Mouse (Mus musculus) urinary bladder, postnatal 4 days (tissue): ENCODE data around the gene Fmo5.

Experiments used
- DNase-seq, 2 experiments: peaks; one replicate each; pipeline ENCODE4 v3.0.0; 2021 to 2022; ENCODE audit warnings: low spot score in 2 of 2

Fmo5 gene

DNA sequence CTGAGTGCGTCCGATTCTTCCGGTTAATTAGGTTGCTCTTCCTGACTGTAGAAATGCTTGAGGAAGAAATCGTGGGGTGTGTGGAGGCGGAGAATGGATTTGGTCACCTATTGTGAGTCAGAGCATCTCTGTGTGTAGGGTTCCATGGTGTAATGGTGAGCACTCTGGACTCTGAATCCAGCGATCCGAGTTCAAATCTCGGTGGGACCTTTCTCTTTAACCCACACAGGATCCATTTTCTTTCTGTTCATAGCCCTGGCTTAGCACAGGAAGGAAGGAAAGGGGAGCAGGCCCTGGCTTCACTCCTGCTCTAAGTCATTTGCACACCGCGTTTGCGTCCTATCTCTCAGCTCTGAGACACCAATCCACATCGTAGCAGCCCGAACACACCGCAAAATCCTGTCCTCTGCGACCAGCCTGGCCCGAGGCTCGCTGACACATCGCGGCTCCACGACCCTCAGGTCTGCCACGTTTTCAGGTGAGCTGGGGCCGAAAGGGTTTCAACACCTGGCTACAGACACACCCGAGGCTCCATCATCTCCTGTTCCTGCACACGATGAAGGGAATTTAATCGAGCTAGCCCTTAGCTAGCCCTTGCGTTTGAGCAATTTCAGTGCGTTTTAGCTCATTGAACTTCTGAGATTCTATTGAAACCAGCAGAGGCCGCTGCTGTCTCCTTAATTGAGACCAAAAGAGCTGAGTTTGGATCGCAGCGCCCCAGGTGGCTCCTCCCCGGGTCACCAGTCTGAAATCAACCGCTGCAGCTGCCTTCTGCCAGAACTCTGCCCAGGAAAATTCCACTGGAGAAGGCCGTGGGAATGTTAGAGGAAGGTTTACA is 52.9 kb downstream of the Fmo5 start:
- DNase-seq: peak; percentile 46 to 72

DNA sequence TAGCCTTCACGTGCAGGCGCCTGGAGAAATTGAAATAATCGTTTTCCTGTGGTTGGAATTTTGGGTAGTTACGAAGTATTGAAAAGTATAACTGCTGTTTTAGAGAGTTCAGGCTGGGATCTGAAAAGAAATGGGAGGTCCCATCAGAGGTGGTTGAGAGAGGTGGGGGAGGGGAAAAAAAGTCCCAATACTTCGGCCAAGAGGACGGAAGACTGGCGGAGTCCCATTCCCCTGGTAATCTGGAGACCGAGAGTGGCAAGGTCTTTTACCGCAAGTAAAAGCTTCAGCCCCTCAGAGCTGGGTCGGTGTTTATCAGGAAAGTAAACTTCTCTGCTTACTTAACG is 53.5 kb downstream of the Fmo5 start:
- no peak for DNase-seq

DNA sequence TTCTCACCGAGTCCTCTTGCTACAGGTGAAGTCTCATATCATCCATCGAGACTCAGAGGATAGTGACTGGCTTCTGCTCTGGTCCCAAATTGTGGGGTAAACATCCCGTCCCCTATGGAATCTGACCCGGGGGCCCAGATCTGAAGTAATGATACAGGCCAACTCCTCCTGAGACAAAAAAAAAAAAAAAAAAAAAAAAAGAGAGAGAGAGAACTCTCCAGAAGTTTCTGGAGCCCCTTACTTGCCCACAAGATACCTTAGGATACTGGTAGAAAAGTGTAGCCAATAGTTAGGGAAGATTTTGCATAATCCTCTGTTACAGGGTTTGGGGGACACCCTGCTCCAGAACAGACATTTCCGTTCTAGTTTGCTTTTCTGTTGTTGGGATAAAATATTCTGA is 54.0 kb downstream of the Fmo5 start:
- DNase-seq: no peak

DNA sequence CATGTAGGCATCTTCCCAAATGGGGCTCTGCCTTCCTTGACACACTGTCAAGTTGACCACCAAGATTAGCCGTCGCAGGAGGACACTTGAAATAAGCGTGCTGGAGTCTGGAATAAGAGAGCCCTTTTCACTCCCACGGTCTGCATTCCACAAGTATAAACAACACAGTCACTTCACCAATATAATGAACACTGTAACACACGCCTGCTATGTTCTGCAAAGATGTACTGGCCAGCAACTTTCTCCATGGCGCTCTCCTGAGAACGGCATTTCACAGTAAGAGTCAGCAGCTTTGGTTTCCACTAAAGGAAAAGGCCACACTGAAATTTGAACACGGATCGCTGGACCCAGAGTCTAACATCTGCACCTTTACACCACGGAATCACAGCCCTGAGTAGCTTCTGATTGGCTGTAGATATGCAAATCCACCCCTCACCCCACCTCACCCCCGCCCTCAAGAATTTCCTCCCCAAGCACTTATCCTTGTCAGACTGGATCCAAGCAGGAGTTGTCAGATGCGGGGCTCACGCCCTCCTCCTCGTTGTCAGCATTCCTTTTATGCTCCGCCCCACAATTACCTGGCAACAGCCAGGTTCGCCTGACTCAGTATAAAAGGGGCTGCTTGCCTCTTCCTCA is 55.1 kb downstream of the Fmo5 start:
- DNase-seq: no peak

GRCm38 (mm10) chr3:97686372-97687117 is 57.9 kb downstream of the Fmo5 start:
- no peak for DNase-seq

GRCm38 (mm10) chr3:97689289-97689688 is 60.7 kb downstream of the Fmo5 start:
- no peak for DNase-seq

- DNase-seq: no peak
Observed at GRCm38 (mm10) chr3:97690590-97690989, 62.0 kb downstream of the Fmo5 start.

DNA sequence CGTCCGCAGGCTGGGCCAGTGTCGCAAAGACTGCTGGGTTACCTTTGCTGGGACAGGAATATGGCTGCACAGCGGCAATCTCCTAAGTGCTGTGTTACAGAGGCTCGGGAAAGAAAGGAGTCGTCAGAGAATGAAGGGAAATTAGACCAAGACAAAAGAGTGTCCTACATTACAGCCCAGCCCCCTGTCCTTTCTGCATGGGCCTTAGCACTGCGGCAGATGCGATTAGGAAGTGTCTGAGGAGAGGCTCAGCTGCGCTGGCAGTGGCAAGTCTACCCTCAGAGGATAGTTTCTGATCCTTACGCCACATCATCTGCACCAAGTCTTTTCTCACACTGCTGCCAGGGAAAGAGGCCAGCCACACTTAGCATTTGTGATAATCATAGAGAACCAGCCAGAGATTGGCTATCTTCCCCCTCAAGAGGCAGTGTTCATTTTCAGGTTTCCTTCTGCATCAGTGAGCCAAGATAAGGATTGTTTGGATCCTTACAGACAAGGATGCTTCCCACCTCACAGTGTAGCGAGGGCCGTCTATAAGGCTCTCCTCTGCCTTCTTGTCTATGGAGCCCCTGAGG is 62.9 kb downstream of the Fmo5 start:
- no peak for DNase-seq

DNA sequence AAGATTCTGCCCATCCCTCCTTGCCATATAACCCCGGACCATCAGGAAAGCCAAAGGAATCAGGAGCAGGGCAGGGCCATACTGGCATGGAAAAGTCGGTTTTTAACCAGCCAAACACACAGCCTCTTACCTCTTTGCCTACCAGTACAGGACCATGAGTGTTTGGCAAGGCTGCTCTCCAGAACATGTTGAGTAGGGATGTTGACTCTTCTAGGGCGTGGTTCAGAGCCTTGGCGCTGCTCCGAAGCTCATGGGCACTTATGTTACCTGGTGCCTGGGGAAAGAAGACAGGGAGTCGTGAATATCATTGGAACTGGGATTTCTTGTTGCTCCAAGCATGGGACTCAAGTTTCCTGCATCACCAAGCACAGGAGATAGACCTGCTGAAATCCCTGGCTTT is 65.2 kb downstream of the Fmo5 start:
- DNase-seq: no peak

GRCm38 (mm10) chr3:97696866-97697265 is 68.3 kb downstream of the Fmo5 start:
- DNase-seq: no peak

GRCm38 (mm10) chr3:97697291-97697690 is 68.7 kb downstream of the Fmo5 start:
- DNase-seq: no peak

DNA sequence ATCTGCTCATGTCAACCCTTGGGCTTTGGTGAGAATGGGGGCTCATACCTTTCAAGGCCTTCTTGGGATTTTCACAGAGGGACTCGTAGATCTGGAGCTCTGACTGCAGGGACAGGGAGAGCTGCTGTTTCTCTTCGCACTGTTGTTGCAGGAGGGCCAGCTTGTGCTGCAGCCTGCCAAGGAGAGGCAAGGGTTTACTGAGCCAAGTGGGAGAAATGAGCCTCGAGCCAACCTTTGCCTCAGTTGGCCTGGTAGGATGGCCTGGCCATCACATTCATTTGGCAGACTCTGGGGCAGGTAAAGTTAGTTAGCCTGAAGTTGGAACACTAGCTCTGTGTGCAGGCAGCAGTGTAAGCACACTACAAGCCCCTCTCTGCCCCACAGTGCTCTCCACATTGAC is 70.5 kb downstream of the Fmo5 start:
- no peak for DNase-seq

DNA sequence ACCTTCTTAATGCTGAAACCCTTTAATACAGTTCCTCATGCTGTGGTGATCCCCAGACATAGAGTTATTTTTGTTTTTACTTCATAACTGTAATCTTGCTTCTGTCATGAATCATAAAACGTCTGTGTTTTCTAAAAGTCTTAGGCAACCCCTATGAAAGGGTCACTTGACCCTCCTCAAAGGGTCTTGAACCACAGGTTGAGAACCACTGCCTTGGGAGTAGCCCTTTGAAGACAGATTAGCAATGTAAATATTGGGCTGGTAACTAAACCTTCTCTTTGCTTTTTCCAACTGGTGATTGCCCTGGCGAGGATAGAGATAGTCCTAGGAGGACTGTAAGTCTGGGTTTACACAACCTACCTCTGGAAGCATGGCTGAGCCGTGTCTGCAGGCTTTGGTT is 72.6 kb downstream of the Fmo5 start:
- DNase-seq: no peak

- DNase-seq: no peak
Observed at GRCm38 (mm10) chr3:97702448-97703080, 74.0 kb downstream of the Fmo5 start.
